Mouse (Mus musculus): Measurements from ENCODE around the gene Lix1.

Gene Lix1

GRCm38 (mm10) chr17:17498848-17499247 is 96.4 kb downstream of the Lix1 start:
- no peak for DNase-seq (ENCODE audit: low spot score)

DNA sequence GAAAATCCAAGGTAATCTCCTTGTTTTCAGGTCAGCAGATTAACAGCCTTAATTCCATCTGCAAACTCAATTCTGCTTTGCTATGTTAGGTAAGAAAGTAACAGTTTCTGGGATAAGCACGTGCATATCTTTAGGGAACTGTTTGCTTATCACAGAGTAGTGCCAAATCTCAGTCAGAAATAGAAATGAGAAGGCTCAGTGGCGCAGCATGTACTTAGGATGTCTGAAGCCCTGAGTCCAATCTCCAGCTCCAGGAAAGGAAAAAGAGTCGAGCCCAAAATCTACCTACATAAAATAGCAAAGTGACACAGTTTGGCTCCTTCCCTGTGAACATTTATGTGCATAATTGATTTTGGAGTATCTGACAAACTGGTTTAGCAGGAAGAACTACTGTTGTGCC is 96.8 kb downstream of the Lix1 start:
- DNase-seq (ENCODE audit: low spot score) = no peak

DNA sequence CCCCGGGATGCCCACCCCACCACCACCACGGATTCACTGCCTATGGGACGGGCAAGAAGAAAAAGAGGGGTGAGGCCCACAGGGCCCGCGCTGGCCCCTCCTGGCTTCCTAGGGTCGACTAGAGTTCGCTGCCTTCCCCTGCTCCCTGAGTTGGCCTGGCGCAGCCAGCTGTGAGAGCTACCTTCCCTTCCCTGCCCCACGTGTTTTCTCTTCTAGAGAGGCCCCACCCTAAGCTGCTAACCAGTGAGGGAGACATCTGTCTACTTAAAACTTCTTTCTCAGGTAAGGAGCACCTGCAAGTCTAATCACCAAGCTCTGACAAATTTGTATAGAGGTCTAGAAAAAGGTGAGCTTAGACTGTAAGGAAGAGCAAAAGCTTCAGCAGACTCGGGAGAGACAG is 104.2 kb downstream of the Lix1 start:
- DNase-seq (ENCODE audit: low spot score) = no peak
